Mouse (Mus musculus) left cerebral cortex, adult 2 months (tissue): Measurements from ENCODE around the gene Bcl11a. TPM values are rescaled to one million over a fixed set of nuclear protein-coding genes. Genes with fewer than 3 reads are reported as not detected.

Source experiments
- DNase-seq, 2 experiments: peaks; one replicate each; pipeline ENCODE4 v3.0.0; 2021 to 2022; ENCODE audit warnings: low spot score in 2 of 2, mixed read lengths in 1 of 2; ENCODE audit errors: extremely low spot score in 1 of 2
- H3K27ac ChIP-seq: fragments of 200-600 bp; 2 replicates; pipeline ENCODE4 v1.8.1; 2022
- H3K4me3 ChIP-seq: fragments of 200-600 bp; 2 replicates; pipeline ENCODE4 v1.8.1; 2022
- CTCF ChIP-seq: fragments of 200-600 bp; IDR thresholded peaks from 2 replicates; pipeline ENCODE4 v1.8.1; 2022; ENCODE audit warnings: antibody characterized with exemption, mild to moderate bottlenecking, moderate library complexity
- intact Hi-C: fragments of 180-260 bp; cut with DNase I; formaldehyde crosslinking; loops from one replicate; pipeline ENCODE4 v1.15.1; 2025
- total RNA-seq, 2 experiments: library from RNA; stranded (reverse); gene quantifications; 2 replicates each; pipeline ENCODE4 v1.2.3; 2021

Bcl11a gene
- total RNA-seq, 2 experiments from 2014 or later = 101 to 103 TPM

GRCm38 (mm10) chr11:24148545-24148944 lies 70.7 kb downstream of the Bcl11a start:
- H3K4me3 ChIP-seq = no peak overlapping the region
- intact Hi-C loops = no loop called here
- peak overlapping the region; percentile 60 for H3K27ac ChIP-seq
- DNase-seq = no peak
- TF ChIP-seq CTCF = no peak

DNA sequence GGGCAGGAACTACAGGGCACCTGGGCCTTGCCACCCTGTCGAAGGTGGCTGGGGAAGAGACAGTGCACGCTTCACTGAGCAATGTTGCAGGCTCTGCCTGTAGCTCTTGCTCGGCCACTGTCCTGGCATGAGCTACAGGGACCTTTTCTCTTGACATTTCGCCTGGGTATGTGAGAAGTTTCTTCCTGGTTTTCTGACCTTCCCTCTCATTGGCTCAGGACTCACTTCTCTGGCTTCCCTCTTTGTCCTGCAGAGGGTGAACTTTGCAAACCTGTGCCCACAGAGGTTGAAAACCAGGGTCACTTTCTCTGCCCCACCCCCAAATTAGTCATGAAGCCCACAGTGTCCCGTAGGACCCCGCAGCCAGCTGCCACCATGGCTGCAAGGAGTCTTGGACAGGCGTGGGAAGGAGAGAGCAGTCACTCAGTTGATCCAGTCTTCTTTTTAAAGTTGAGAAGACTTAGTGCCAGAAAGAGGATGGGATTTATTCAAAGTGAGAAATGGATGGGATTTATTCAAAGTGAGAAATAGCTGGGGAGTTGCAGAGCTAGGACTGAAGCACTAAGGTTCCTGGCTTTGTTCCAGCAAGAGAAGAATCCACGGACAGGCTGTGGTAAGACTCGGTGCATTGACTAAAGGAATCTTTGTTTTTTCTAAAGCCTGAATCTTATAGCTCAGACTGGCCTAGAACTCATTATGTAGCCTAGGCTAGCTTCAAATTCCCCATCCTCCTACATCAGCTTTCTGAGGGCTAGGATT lies 71.8 kb downstream of the Bcl11a start:
- TF ChIP-seq CTCF = no peak
- Histone ChIP-seq H3K4me3 (no peak overlapping the region), H3K27ac (peak overlapping the region; percentile 60)
- intact Hi-C loops = no loop called here
- no peak for DNase-seq

- peak overlapping the region; percentile 60 for H3K27ac ChIP-seq
- intact Hi-C loops = no loop called here
Observed at GRCm38 (mm10) chr11:24152076-24152784, 74.4 kb downstream of the Bcl11a start.

GRCm38 (mm10) chr11:24153049-24153448 lies 75.2 kb downstream of the Bcl11a start:
- no peak for TF ChIP-seq CTCF
- intact Hi-C loops = no loop called here
- no peak for DNase-seq
- Histone ChIP-seq H3K27ac (peak overlapping the region; percentile 60), H3K4me3 (no peak overlapping the region)

More at GRCm38 (mm10) chr11:24152076-24152784, 74.4 kb downstream of the Bcl11a start:
- no peak overlapping the region for H3K4me3 ChIP-seq
- TF ChIP-seq CTCF = no peak
- no peak for DNase-seq

DNA sequence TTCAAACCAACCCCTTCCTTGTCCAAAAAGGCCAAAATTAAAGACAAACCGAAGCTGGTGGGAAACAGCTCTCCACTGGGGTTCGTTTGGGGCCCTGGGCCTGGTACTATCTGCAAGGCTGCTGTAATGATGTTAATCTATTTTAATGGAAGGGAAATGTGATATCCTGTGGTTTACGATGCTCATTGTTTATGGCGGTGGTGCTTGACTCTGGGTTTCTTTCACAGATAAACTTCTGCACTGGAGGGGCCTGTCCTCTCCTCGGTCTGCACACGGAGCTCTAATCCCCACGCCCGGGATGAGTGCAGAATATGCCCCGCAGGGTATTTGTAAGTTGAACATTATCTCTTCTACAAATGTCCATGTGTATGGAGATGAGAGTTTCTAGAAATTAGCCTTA lies 80.2 kb downstream of the Bcl11a start:
- intact Hi-C loops = no loop called here
- TF ChIP-seq CTCF = no peak
- Histone ChIP-seq H3K4me3 (no peak overlapping the region), H3K27ac (peak overlapping the region; percentile 48)
- no peak for DNase-seq

- Histone ChIP-seq H3K27ac (no peak overlapping the region), H3K4me3 (no peak overlapping the region)
- intact Hi-C loops = no loop called here
- TF ChIP-seq CTCF = no peak
- DNase-seq = no peak
Observed at GRCm38 (mm10) chr11:24159656-24160055, 81.8 kb downstream of the Bcl11a start.

- DNase-seq = no peak
- Histone ChIP-seq H3K4me3 (no peak overlapping the region), H3K27ac (peak overlapping the region; percentile 61; the same call in 1 of the 2 replicates)
- intact Hi-C loops = no loop called here
- no peak for TF ChIP-seq CTCF
Observed at GRCm38 (mm10) chr11:24161458-24161857, 83.6 kb downstream of the Bcl11a start.

DNA sequence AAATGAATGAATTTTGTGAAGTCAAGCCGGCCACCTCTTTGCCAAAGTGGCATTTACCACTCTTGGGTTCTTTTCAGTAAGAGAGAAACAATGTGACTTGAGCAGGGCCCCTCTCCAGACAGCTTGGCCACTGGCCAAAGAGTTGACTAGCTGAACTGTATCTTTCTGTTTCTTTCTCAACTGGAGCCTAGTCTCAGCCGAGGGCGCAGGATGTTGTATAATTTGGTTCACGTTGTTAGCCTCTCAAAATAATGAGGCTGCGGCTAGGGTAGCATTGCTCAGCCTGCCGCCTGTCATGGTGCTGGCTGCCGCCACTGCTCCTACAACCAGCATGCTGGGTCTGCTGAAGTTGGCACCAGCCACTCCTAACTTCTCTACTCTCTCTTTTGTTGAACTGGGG lies 84.2 kb downstream of the Bcl11a start:
- no peak for TF ChIP-seq CTCF
- H3K4me3 ChIP-seq = no peak overlapping the region
- intact Hi-C loops = no loop called here
- DNase-seq = no peak
- peak overlapping the region; percentile 61 for H3K27ac ChIP-seq

DNA sequence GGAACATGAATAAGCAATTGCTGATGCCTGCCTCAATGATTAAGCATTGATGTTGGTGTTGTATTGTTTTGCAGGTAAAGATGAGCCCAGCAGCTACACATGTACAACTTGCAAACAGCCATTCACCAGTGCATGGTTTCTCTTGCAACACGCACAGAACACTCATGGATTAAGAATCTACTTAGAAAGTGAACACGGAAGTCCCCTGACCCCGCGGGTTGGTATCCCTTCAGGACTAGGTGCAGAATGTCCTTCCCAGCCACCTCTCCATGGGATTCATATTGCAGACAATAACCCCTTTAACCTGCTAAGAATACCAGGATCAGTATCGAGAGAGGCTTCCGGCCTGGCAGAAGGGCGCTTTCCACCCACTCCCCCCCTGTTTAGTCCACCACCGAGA lies 85.2 kb downstream of the Bcl11a start:
- Histone ChIP-seq H3K27ac (no peak overlapping the region; the same call in 1 of the 2 replicates), H3K4me3 (no peak overlapping the region)
- no peak for TF ChIP-seq CTCF
- DNase-seq = no peak
- intact Hi-C loops = no loop called here

DNA sequence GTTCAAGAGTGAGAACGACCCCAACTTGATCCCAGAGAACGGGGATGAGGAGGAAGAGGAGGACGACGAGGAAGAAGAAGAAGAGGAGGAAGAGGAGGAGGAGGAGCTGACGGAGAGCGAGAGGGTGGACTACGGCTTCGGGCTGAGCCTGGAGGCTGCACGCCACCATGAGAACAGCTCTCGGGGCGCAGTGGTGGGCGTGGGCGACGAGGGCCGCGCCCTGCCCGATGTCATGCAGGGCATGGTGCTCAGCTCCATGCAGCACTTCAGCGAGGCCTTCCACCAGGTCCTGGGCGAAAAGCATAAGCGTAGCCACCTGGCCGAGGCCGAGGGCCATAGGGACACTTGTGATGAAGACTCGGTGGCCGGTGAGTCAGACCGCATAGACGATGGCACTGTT lies 86.2 kb downstream of the Bcl11a start:
- Histone ChIP-seq H3K4me3 (no peak overlapping the region), H3K27ac (peak overlapping the region; percentile 12; the same call in 1 of the 2 replicates)
- intact Hi-C loops = no loop called here
- TF ChIP-seq CTCF = no peak
- DNase-seq = peak in 1 of 2 experiments; percentile 10

GRCm38 (mm10) chr11:24171675-24172285 lies 93.9 kb downstream of the Bcl11a start:
- intact Hi-C loops = no loop called here
- no peak overlapping the region for H3K27ac ChIP-seq
- no peak for TF ChIP-seq CTCF
- DNase-seq = no peak
- H3K4me3 ChIP-seq = no peak overlapping the region

GRCm38 (mm10) chr11:24172585-24172984 lies 94.7 kb downstream of the Bcl11a start:
- intact Hi-C loops = no loop called here
- Histone ChIP-seq H3K4me3 (no peak overlapping the region), H3K27ac (no peak overlapping the region)
- no peak for DNase-seq
- TF ChIP-seq CTCF = no peak
